Mouse (Mus musculus) left cerebral cortex, adult 2 months (tissue): ENCODE measurements around the gene Zdhhc17. TPM values are rescaled to one million over a fixed set of nuclear protein-coding genes. Genes with fewer than 3 reads are reported as not detected.

Experiments used
- DNase-seq, 2 experiments: peaks; one replicate each; pipeline ENCODE4 v3.0.0; 2021 to 2022; ENCODE audit warnings: low spot score in 2 of 2, mixed read lengths in 1 of 2; ENCODE audit errors: extremely low spot score in 1 of 2
- H3K27ac ChIP-seq: fragments of 200-600 bp; 2 replicates; pipeline ENCODE4 v1.8.1; 2022
- H3K4me3 ChIP-seq: fragments of 200-600 bp; 2 replicates; pipeline ENCODE4 v1.8.1; 2022
- CTCF ChIP-seq: fragments of 200-600 bp; IDR thresholded peaks from 2 replicates; pipeline ENCODE4 v1.8.1; 2022; ENCODE audit warnings: antibody characterized with exemption, mild to moderate bottlenecking, moderate library complexity
- intact Hi-C: fragments of 180-260 bp; cut with DNase I; formaldehyde crosslinking; loops from one replicate; pipeline ENCODE4 v1.15.1; 2025
- total RNA-seq, 2 experiments: library from RNA; stranded (reverse); gene quantifications; 2 replicates each; pipeline ENCODE4 v1.2.3; 2021

The Zdhhc17 gene
- total RNA-seq, 2 experiments from 2014 or later: 113 to 128 TPM

GRCm38 (mm10) chr10:111024746-111025145 lies 14.8 kb upstream of the Zdhhc17 start:
- Histone ChIP-seq H3K27ac (no peak overlapping the region), H3K4me3 (no peak overlapping the region)
- no peak for TF ChIP-seq CTCF
- no peak for DNase-seq
- intact Hi-C loops: no loop called here

- intact Hi-C loops: loop anchor here (5.0 kb wide), 1 partner anchor 83 kb away; no protein-coding TSS in a partner anchor
- Histone ChIP-seq H3K4me3 (no peak overlapping the region), H3K27ac (no peak overlapping the region)
- no peak for TF ChIP-seq CTCF
- DNase-seq: no peak
Measured at GRCm38 (mm10) chr10:111014476-111014875, 4.5 kb upstream of the Zdhhc17 start.

GRCm38 (mm10) chr10:111013265-111013664 lies 3.3 kb upstream of the Zdhhc17 start:
- TF ChIP-seq CTCF: no peak
- intact Hi-C loops: loop anchor here (5.0 kb wide), 1 partner anchor 84 kb away; no protein-coding TSS in a partner anchor
- DNase-seq: no peak
- no peak overlapping the region for H3K4me3 ChIP-seq
- H3K27ac ChIP-seq: no peak overlapping the region

GRCm38 (mm10) chr10:111012496-111013038 lies 2.6 kb upstream of the Zdhhc17 start:
- no peak for DNase-seq
- intact Hi-C loops: loop anchor here (5.0 kb wide), 1 partner anchor 85 kb away; no protein-coding TSS in a partner anchor
- H3K4me3 ChIP-seq: no peak overlapping the region
- H3K27ac ChIP-seq: no peak overlapping the region
- no peak for TF ChIP-seq CTCF

GRCm38 (mm10) chr10:111011226-111011765 lies 1.4 kb upstream of the Zdhhc17 start:
- peak overlapping the region; percentile 100 for H3K27ac ChIP-seq
- peak in 1 of 2 experiments; percentile 29 for DNase-seq
- intact Hi-C loops: loop anchor here (1.0 to 5.0 kb wide), 2 partner anchors 20 to 86 kb away; no protein-coding TSS in a partner anchor
- peak overlapping the region; percentile 97 for H3K4me3 ChIP-seq
- no peak for TF ChIP-seq CTCF

GRCm38 (mm10) chr10:111010480-111011225 lies 713 bp upstream of the Zdhhc17 start:
- peak overlapping the region; percentile 100 for H3K27ac ChIP-seq
- H3K4me3 ChIP-seq: peak overlapping the region; percentile 97
- intact Hi-C loops: loop anchor here (1.0 to 5.0 kb wide), 2 partner anchors 21 to 87 kb away; no protein-coding TSS in a partner anchor
- no peak for TF ChIP-seq CTCF
- peak in 1 of 2 experiments; percentile 27 for DNase-seq

- no peak; the same call in none of the 2 replicates for TF ChIP-seq CTCF
- Histone ChIP-seq H3K27ac (peak overlapping the region; percentile 100), H3K4me3 (peak overlapping the region; percentile 97)
- intact Hi-C loops: no loop called here
- no peak for DNase-seq
Measured at GRCm38 (mm10) chr10:111009113-111009640, 763 bp downstream of the Zdhhc17 start.

- no peak overlapping the region for H3K27ac ChIP-seq
- DNase-seq: no peak
- TF ChIP-seq CTCF: no peak
- no peak overlapping the region for H3K4me3 ChIP-seq
- intact Hi-C loops: no loop called here
Measured at GRCm38 (mm10) chr10:111007687-111008086, 2.3 kb downstream of the Zdhhc17 start.

- Histone ChIP-seq H3K4me3 (no peak overlapping the region), H3K27ac (no peak overlapping the region)
- DNase-seq: no peak
- no peak for TF ChIP-seq CTCF
- intact Hi-C loops: no loop called here
Measured at GRCm38 (mm10) chr10:111005611-111006488, 4.1 kb downstream of the Zdhhc17 start.

GRCm38 (mm10) chr10:111004220-111004619 lies 5.7 kb downstream of the Zdhhc17 start:
- Histone ChIP-seq H3K4me3 (no peak overlapping the region), H3K27ac (no peak overlapping the region)
- TF ChIP-seq CTCF: no peak
- no peak for DNase-seq
- intact Hi-C loops: no loop called here

GRCm38 (mm10) chr10:110999201-110999600 lies 10.7 kb downstream of the Zdhhc17 start:
- Histone ChIP-seq H3K4me3 (no peak overlapping the region), H3K27ac (no peak overlapping the region)
- no peak for DNase-seq
- TF ChIP-seq CTCF: no peak
- intact Hi-C loops: no loop called here
